Mouse (Mus musculus): ENCODE results near the gene Yipf1.

Gene Yipf1

DNA sequence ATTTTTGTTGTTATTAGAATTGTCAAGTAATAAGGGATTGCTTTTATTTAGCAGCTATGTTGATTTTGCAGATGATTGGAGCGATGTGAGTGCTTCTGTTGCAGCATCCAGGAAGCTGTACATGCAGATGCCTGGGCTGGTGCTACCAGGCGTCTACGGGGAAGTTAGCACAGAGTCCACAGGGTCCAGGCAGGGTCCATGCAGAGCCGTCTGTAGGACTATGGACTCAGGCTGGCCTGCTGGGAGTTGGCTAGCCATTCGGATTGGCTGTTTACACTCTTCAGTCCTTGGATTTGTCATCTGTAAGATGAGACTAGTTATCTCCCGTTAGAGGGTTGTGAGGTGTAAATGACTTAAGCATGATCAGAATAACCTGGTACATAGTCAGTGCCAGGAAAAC, 64.8 kb downstream of the Yipf1 start:
- DNase-seq = no peak

DNA sequence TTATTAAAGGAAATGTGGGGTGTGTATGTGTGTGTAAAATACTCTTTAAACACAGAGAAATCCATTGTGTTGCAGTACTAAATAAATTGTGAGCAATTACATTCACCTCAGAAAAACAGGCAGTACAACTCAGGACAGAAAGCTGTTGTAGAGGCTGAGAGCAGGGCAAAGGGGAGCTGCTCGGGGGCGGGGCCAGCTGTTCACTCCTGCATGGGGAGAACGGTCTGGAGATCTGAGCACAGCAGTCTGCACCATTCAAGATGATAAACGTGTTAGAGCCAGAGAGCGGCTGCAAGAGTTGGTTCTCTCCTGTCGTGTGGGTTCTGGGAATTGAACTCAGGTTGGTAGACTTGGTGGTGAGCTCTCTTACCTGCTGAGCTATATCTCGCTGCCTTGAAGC, 66.7 kb downstream of the Yipf1 start:
- DNase-seq = no peak

DNA sequence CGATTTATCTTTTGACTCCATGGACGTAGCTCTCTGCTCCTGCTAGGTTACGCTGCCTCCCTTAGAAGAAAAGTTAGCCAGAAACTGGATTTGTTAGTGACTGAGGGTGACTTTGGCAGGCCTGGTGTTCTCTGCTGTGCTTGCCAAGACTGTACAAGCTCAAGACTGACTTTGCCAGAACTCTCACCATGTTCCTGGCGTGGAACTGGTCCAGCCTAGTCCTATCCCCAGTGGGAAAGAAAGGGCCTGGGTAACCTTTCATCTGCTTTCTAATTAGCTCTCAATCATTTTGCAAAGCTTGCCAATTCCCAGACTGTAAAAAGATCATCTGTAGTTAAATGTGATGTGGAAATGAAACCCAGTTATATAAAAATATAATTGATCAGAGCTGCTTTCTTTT, 72.9 kb downstream of the Yipf1 start:
- peak; percentile 39 for DNase-seq

DNA sequence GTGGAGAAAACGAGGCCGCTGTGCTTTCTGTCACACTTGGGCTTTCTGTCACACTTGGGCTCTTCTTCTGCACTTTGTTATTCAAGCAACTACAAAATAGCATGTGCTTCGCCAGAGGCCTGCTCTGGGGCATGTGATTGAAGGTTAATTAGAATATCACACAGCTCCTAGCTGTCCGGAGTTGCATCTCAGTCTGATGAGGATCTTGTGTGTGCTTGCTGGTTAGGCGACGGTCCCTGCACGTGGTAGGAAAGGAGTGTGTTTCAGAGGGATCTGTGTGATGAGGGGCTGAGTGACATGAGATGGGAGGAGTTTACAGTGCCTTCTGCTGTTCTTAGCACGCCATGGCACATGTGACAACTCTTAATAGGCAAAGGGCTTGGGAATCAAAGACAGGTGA, 73.3 kb downstream of the Yipf1 start:
- no peak for DNase-seq

DNA sequence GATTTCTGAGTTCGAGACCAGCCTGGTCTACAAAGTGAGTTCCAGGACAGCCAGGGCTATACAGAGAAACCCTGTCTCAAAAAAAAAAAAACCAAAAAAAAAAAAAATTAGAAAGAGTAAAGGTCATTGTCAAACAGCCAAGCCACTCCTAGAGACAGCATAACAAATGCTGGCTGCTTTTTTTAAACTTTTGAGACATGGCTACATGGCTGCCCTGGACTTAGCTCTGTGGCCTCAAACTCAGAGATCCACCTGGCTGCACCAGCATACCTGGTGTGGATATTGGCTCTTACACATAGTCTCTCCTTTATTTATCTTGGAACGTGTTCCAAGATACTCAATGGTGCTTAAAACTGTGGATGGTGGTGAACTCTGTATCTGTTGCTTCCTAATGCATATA, 74.1 kb downstream of the Yipf1 start:
- no peak for DNase-seq

DNA sequence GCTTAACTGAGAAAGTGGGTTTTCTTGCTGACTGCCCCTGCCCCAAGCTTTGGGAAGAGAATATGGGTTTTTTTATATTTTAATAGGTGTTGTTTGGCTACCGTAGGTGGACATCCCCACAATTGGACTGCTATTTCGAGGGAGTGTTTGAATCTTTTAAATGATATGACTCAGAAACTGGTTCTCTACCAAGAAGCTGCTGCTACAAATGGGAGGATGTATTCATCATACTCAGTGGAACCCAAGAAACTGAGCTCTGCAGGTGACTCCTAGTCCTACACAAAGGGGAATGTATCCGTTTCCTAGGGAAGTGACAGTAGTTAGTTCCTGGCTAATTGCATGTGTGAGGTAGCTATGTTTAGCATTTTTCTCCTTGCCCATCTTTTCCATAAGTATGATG, 75.2 kb downstream of the Yipf1 start:
- no peak for DNase-seq

DNA sequence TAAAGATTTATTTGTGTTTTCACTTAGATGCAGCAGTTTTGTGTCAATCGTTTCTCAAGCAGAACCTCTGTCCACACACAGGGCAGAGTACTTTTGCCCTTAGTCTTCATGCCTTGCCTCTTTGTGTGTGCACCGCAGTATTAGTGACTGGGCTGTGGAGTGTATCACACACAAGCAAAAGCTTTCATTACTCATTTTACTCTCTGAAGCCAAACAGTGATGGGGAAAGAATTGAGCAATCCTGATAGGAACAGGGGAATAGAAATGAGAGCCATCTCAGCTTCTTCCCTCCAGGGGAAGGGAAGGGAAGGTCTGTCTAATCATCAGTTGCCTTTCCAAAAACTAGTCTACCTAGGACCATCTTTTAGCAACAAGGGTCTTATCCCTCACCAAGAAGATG, 79.6 kb downstream of the Yipf1 start:
- DNase-seq = no peak
